Mouse (Mus musculus) neutrophil, adult 5-6 weeks (primary cell): ENCODE results near the gene Stk4. TPM values are rescaled to one million over a fixed set of nuclear protein-coding genes. Genes with fewer than 3 reads are reported as not detected.
"Not testable (repeated sequence)": the region's sequence is repeated elsewhere in the genome, so short reads cannot be mapped to it uniquely, and the experiment has no call there.

ENCODE experiments used
- ATAC-seq: fragments of 151-379, 151-347 bp; 2 replicates; pipeline ENCODE4 v1.8.0; 2017; ENCODE audit warnings: mild to moderate bottlenecking, moderate TSS enrichment; ENCODE audit not compliant: insufficient number of reproducible peaks, poor library complexity, low FRiP score, severe bottlenecking; ENCODE audit errors: extremely low read depth
- total RNA-seq: library from RNA; stranded (forward); fragments of 200-1000 nt; gene quantifications from 2 replicates; pipeline ENCODE4 v1.2.3, GENCODE M21; 2017

Stk4 gene
- total RNA-seq = 434 and 452 TPM in 2 replicates

DNA sequence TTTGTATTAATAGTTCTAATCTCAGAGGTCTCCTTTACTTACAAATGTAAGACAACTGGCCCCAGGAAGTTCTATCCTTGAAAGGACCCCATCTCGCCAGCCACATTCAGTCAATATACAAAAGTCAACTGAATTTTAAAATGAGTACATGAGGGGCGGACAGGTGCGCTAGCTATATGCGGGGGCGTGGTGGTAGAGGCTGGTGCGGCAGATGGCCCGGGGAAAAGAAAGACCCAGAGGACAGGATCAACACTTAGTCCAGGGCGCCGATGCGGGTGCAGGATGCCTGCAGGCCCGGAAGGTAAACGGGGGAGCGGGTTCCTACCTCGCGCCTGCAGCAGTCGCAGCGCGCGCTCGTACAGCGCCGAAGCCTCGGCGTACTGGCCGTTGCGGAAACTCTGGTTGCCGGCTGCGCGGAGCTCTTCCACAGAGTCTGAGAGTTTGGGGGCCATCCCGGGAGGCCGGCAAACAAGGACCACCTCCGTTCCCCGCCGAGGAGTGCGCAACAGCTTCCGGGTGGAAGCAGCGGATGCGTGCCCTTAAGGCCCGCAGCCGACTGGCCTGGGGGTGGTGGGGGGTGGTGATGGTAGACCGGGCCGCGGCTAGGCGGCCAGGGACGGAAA is at the start of gene Stk4:
TSS of gene Stk4 (plus strand) at position 181 of the 623 bp plus-strand sequence.
- no peak for ATAC-seq

DNA sequence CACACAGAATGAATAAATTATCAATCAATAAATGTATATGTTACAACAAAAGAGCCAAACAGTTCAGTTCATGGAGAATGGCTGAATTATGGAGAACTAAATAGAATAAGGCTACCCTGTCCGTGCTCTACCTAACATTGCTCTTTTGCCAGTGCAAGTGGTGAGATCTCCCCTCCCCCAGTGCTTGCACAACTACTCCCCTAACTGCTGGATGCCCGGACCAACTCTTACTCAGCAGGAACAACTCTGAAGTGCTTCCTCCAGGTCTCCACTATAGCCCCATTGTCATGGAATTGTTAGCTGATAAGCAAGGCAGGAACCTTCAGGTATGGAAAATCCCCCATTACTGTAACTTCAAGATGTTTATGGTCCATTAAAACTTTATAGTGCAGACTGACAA is 48.0 kb upstream of the Stk4 start:
- no peak for ATAC-seq

DNA sequence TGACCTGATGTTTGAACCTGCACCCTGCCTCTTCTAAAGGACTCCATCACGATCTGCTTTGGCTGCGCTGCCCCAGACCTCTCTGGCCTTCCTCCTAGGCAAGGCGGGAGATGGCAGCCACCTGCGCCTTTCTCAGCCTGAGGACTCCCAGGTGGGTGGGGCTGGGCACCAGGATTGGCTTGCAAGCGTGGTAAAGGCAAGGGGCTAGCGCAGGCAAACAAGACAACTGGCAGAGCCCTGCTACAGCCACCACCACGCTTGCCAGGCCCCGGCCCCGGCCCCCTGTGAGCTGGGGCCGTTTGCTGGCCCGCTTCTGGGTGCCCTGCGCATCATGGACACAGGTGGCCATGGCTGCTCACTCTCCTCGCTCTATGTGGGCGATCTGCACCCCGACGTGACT is 45.0 kb upstream of the Stk4 start, which contains the start of gene Pabpc1l:
TSS of gene Pabpc1l (plus strand) at position 301 of the 400 bp plus-strand sequence.
- no peak for ATAC-seq

DNA sequence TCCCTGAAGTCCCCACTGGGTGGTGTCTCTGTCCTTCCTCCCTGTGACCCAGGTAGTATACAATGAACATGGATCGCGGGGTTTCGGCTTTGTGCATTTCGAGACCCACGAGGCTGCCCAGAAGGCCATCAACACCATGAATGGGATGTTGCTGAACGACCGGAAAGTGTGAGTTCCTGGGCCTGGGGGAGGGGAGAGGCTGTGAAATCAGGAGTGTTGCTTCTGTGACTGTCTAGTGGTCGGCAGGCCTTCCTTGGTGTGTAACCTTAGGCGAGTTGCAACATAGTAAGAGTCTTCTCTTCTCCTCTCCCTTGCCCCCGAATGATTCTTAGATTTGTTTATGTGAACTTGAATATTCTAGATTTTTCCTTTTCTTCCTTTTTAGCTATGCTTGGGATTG is 39.0 kb upstream of the Stk4 start:
- no peak for ATAC-seq

DNA sequence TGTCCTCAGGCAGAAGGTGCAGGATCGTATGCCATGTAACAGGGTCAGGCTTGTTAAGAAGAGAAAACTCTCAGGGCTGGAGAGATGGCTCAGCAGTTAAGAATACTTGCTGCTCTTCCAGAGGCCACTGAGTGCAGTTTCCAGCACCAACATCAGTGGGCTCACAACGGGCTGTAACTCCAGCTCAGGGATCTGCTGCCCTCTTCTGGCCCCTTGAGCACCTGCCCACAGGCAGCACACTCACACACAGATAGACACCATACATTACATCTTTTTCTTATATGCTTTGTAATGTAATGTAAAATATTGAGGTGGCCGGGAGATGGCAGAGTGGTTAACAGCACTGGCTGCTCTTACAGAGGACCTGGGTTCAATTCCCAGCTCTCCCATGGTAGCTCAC is 37.1 kb upstream of the Stk4 start:
- no peak for ATAC-seq

DNA sequence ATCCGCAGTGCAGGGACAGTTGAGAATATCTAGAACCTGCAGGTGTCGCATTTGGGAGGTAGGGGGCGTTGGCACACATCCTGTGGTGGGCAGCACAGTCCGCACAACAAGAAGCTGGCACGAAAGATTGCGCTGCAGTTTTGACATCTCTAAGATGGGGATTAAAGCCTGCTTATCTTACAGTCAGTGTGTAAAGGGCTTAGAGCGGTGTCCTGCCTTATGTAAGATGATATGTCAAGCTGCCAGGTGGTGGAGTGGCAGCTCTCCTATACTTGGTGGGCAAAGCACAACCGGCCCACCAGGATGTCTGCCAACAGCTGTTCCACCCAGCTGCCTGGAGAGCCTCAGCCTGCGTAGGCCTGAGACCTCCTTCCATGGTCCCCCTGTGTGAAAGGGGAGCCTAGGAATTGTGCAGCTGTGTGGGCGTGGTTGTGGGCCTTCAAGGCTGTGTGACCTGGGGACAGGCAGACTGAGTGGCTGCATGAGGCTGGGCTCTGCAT is 33.6 kb upstream of the Stk4 start:
- ATAC-seq = no peak

DNA sequence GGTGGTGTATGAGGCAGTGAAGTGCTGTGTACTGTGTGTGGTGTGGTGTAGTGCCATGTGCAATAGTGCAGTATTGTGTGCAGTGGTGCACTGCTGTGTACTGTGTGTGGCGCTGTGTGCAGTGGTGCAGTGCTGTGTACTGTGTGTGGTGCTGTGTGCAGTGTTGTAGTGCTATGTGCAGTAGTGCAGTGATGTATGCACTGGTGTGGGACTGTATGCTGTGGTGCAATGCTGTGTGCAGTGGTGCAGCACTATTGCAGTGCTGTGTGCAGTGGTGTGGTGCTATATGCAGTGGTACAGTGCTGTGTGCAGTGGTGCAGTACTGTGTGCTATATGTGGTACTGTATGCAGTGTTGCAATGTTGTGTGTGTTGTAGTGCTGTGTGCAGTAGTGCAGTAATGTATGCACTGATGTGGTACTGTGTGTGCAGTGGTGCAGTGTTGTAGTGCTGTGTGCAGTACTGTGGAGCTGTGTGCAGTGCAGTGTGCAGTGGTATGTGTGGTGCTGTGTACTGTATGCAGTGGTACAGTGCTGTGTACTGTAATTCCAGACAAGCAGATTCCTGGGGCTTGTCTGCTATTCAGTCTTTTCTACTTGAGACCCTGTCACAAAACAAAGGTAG is 31.6 kb upstream of the Stk4 start:
- no peak for ATAC-seq

DNA sequence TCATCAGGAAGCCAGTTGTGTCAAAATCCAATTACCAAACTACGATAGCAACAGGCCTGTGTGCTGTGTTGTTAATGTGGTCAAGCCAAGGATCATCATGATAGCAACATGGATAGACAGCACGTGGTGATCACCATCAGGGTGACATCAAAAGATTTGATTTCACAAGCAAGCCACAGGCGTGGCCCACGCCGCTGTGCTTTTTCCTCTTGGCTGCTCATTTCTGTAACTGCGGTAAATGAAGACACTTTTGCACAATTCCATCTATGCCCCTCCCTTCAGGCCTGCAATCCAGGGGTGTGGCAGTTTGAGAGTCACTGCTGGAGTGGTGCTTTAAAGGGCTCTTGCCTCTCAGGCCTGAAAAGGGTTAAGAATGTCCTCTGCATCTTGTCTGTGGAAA is 29.2 kb upstream of the Stk4 start:
- peak; percentile 42; the same call in 1 of the 2 replicates for ATAC-seq

DNA sequence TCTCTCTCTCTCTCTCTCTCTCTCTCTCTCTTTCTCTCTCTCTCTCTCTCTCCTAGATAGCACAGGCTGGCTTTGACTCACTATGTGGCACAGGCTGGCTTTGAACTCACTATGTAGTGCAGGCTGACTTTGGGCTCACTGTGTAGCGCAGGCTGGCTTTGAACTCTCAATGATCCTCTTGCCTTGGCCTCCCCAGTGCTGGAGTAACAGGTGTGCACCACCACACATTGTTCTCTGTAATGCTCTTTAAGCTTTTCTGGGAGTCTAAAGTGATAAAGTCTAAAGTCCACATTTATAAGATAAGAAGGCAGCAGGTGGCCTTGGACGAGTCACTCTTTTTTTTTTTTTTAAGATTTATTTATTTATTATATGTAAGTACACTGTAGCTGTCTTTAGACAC is 28.6 kb upstream of the Stk4 start:
- no peak for ATAC-seq

DNA sequence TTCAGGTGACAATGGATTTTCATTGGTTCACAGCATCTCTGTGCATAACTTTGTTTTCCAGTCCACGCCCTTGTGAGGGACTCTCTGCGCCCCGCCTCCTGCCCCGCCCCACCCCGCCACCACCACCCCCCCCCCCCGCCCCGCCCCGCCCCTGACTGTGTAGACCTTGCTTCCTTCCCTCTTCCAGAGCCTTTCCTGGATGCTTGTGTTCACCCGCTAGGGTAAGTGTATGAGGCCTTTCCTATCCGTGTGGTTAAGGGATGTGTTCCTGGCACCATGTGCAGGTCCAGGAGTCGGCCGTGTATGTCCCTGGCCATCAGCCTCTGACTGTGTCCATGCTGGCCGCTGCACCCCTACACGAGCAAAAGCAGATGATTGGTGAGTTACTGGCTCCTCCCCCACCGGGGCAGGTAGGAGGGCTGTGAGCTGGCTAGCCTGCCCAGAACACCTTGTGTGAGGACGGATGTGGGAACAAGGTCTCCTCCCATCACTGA is 22.9 kb upstream of the Stk4 start:
- ATAC-seq = peak; percentile 79

DNA sequence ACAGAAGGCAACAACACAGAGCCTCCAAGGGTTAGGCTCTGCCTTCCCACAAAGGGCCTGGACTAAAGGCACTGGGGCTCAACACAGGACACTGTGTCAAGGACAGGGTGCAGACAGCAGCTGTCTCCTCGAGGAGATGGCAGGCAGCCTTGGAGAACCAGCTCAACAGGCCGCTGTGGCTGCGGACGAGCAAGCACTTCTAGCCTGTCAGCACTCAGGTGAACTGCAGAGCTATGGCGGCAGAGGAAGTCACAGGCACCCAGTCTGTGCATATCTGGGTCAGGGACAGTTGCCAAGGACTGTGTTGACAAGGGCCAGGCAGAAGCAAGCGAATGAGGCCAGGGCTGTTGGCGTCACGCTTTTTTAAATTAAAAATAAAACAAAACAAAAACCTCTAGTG is 16.4 kb upstream of the Stk4 start:
- no peak for ATAC-seq

DNA sequence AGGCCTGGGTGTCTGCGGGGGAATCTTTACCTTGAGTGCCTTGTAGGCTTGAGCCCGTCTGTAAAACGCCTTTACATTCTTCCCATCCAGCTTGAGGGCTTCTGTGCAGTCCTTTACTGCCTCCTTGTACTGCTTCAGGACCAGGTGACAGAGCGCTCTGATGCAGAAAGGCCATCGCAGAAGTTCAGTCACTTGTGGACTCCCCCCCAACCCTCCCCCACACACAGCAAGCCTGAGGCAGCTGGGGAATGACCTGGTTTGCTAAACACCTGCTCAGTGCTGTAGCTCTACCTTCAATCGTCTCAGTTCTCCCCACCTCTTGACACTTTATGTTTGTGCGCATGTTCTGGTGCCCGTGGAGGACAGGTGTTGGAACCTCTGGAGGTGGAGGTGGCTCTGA is 15.5 kb upstream of the Stk4 start:
- ATAC-seq = no peak

DNA sequence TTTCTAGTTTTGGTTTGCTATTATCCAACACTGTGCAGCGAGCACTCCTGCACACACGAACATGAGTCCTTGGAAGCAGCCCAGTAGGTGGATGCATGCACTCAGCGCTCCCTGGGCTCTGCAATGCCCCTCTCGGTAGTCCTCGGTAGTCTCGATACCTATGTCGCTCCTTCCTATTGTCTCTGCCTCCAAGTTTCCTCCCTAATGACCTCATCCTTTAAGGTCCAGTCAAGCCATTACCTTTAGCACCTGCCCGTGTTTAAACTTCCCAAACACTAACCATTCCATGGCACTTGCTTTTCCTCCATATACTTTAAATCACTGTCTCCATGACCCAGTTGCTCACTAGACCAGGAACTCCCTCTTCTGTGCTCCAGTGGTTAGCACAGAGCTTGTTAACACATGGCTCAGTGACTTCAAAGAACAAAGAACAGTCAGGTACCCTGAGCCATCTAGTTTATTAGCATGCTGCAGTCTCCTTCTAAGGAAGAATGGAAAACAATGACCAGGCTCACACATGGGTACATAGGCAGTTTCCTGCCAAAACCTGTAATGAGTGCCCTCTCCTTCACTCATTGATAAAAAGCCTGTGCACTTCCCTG is 10.4 kb upstream of the Stk4 start:
- no peak for ATAC-seq

DNA sequence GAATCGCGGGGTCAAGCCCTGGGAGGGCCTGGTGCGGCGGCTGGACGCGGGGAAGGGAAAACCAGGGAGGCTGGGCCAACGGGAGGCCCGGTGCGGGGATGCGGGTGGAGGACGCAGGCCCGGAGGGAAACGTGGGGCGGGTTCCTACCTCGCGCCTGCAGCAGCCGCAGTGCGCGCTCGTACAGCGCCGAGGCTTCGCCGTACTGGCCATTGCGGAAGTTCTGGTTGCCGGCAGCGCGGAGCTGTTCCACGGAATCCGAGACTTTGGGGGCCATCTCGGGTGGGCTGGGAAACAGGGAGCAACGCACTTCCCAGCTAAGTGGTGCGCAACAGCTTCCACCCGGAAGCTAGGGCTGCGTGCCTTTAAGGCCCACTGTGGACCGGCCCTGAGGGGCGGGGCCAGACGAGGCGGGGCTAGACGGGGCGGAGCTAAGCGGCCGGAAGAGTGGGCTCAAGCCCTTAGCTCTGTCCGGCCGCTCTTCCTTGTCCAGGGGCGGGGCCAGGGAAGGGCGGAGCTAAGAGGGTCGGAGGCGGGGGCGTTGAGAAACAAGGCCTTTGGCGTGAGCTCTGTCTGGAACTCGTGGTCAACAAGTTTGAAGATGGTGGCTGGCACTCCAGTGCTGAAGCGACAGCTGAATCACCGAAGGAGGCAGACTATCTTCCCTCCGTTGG is 779 bp downstream of the Stk4 start, which contains the start of gene Tomm34:
TSS of gene Tomm34 (minus strand) at position 405 of the 672 bp plus-strand sequence.
- ATAC-seq = peak; percentile 62

DNA sequence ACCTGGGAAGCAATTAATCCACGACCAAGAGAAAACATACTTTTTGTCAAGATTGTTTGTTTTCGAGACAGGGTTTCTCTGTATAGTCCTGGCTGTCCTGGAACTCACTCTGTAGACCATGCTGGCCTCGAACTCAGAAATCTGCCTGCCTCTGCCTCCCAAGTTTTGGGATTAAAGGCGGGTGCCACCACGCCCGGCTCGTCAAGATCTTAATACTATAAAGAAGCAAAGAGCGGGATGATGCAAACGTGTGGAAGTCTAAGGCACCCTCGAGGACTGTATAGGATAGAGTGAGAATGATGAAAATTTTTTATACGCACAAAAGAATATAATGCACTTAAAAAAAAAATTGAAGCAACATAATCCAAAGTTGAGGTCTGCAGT is 1.3 kb downstream of the Stk4 start:
- ATAC-seq = not testable (repeated sequence)

DNA sequence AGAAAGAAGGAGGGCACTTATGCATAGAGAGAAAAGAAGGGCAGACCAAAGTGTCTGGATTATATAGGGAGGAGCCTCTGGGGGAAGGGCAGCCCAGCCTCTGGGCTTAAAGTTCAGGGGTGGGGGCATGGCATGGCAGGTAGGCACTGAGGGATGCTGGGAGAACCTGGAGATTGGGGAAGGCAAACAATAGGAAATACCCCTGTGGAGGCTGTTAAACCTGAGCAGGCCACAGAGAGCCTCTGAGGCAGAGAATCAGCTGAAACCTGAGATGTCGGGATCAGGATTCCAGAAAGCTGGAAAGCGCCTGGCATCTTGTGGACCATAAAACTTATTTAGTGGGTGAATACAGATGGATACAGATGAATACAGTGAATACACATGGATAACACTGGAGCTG is 2.0 kb downstream of the Stk4 start:
- ATAC-seq = no peak

DNA sequence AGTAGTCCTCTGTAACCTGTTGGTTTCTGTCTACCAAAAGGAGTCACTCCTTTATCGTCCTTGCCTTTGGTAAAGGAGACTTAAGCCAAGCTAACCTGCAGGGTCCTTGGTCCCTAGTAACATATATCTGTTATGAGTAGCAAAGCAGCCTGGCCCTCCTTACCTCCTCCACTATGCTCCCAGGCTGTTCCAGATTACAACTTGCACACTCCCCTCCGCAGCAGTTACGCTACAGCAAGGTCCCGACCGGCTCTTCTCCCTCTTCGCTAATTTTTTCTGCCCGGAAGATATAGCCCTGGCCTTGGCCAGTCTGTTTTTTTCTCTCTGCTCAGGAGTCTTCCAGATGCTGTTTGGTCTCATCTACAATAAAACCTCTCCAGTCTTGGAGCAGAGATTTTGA is 3.0 kb downstream of the Stk4 start:
- ATAC-seq = no peak

DNA sequence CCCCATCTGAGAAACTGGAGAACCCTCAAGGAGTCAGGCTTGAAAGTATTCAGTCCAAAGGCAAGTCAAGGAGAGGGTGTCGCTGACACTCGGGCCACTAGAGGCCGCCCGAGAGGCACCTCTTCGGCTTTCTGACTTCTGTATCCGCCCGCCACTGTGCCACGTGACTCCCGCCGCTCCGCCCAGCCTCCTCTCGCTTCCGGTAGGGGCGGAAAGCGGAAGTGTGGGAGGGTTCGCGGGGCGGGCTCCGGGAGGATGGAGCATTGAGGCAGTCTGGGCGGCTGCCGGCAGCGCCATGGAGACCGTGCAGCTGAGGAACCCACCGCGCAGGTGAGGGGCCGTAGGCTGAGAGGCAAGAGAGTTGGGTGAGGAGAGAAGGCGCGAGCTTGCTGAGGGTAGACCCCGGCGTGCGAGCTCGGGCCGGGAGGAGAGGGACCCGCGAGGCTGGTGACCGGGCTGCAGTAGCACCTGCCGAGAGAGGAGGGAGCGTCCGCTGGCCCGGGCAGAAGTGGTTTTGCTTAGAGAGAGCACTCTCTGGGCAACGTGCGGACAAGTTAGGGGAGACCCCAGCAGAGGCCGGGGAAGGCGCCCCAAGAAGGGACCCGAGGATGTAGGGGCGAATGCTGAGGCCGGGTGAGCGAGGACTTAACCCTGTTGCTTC is 3.9 kb downstream of the Stk4 start:
- ATAC-seq = peak; percentile 84

DNA sequence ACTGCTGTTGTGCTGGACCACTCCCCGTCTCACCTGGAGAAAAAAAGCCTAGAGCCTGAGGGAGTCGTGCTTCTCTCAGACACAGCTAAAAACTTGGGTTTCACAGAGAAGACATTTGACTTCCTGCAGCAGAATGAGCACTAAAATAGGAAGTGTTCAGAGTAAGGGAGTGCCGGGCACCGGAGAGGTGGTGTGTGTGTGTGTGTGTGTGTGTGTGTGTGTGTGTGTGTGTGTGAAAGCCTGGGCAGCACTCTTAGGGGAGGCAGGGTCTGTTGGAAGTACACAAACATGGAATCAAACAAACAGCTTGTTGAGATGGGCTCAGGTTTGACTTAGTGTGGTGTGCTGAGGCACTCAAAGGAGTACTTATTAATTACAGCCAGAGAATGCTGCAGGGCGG is 5.0 kb downstream of the Stk4 start:
- ATAC-seq = peak; percentile 20; the same call in 1 of the 2 replicates
